Mouse (Mus musculus) CH12.LX (cell line): ENCODE data around the gene Rpl38.

ENCODE experiments used
- CTCF ChIP-seq, 2 experiments: IDR thresholded peaks in 1 of 2; conservative IDR thresholded peaks in 1 of 2; 2 replicates each; pipeline ENCODE4 v1.5.1; 2011 to 2012; ENCODE audit warnings: low read depth in 2 of 2, low read length in 2 of 2, improper control_type of control experiment in 1 of 2, inconsistent platforms in 1 of 2, mild to moderate bottlenecking in 1 of 2, moderate library complexity in 1 of 2
- EP300 ChIP-seq: IDR thresholded peaks from 2 replicates; pipeline ENCODE4 v1.6.1; 2011; ENCODE audit warnings: low read length, improper control_type of control experiment
- GABPA ChIP-seq: IDR thresholded peaks from 2 replicates; pipeline ENCODE4 v1.6.1; 2012; ENCODE audit warnings: low read depth, low read length, improper control_type of control experiment, inconsistent platforms; ENCODE audit not compliant: insufficient replicate concordance
- MAFK ChIP-seq: IDR thresholded peaks from 2 replicates; pipeline ENCODE4 v1.6.1; 2011; ENCODE audit warnings: low read length, improper control_type of control experiment; ENCODE audit not compliant: insufficient replicate concordance
- POLR2A ChIP-seq: IDR thresholded peaks from 2 replicates; pipeline ENCODE4 v1.6.1; 2011; ENCODE audit warnings: low read depth, mild to moderate bottlenecking, improper control_type of control experiment, low read length
- TCF12 ChIP-seq: IDR thresholded peaks from 2 replicates; pipeline ENCODE4 v1.6.1; 2014; ENCODE audit warnings: low read depth, mild to moderate bottlenecking, inconsistent platforms, low read length, improper control_type of control experiment
- USF2 ChIP-seq: conservative IDR thresholded peaks from 2 replicates; pipeline ENCODE4 v1.6.1; 2011; ENCODE audit warnings: low read depth, low read length, improper control_type of control experiment
- ZNF384 ChIP-seq: IDR thresholded peaks from 2 replicates; pipeline ENCODE4 v1.6.1; 2012; ENCODE audit warnings: low read depth, low read length, improper control_type of control experiment, inconsistent platforms

DNA sequence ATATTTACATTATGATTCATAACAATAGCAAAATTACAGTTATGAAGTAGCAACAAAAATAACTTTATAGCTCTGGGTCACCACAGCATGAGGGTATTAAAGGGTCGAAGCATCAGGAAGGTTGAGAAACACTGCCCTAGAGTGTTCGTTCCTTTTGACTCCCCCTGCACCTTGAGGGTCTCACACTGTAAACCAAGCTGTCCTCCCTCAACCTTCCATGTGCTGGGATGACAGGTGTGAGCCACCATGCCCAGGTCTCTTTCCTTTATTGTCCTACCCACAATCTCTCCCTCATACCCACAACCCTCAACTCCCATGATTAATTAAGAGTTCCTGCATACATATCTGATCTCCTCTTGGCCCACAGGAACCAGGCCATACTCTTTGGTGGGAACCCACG, 43.1 kb downstream of the Rpl38 start:
- TF ChIP-seq CTCF (conservative IDR thresholded peaks at IDR 0.05 in 1 of 2, IDR thresholded peaks at IDR 0.05 in 1 of 2; ENCODE audit: low read depth in 2 of 2, low read length in 2 of 2) (no peak), POLR2A (no peak), EP300 (no peak), ZNF384 (no peak), USF2 (no peak), TCF12 (no peak), GABPA (no peak), MAFK (no peak)
